Mouse (Mus musculus) inflammation-experienced regulatory T-cells (primary cell): ENCODE data around the gene Ttc39d. TPM values are rescaled to one million over a fixed set of nuclear protein-coding genes. Genes with fewer than 3 reads are reported as not detected.

Source experiments
- polyA plus RNA-seq, 2 experiments: library from polyadenylated mRNA; unstranded; fragments of 100-300 nt; shearing (Covaris generic); gene quantifications; one replicate each; pipeline ENCODE4 v1.2.1; 2017

Ttc39d gene
- polyA plus RNA-seq: not detected

GRCm38 (mm10) chr17:80206671-80207581 is at the start of gene Ttc39d, which contains the start of gene Srsf7:
TSS of gene Ttc39d (plus strand) at chr17:80207460.
TSS of gene Srsf7 (minus strand) at chr17:80207307.

GRCm38 (mm10) chr17:80224326-80225116 is 17.3 kb downstream of the Ttc39d start, which contains the start of gene Gemin6:
TSS of gene Gemin6 (plus strand) at chr17:80224441.

Other genes with a start within 250 kb of the Ttc39d start
- gene Hnrnpll, start 145.1 kb upstream of the Ttc39d start, polyA plus RNA-seq: 100 to 1,000 TPM in 1 of 2 experiments, 10 to 100 TPM in 1; 96.1 to 111 TPM
- 10 to 100 TPM; 30.0 to 55.2 TPM for gene Galm, start 80.0 kb upstream of the Ttc39d start, polyA plus RNA-seq
- gene Srsf7, start 153 bp upstream of the Ttc39d start, polyA plus RNA-seq: 100 to 1,000 TPM; 450 to 635 TPM
- gene Gemin6, start 17.0 kb downstream of the Ttc39d start, polyA plus RNA-seq: 10 to 100 TPM in 1 of 2 experiments, 1 to 10 TPM in 1; 10.0 to 22.7 TPM
- 1 to 10 TPM; 3.0 to 3.9 TPM for gene Morn2, start 82.7 kb downstream of the Ttc39d start, polyA plus RNA-seq
- gene Dhx57, start 83.0 kb downstream of the Ttc39d start, polyA plus RNA-seq: 10 to 100 TPM; 27.1 to 29.8 TPM
- 1 to 10 TPM; 1.3 to 1.4 TPM for gene Arhgef33, start 99.9 kb downstream of the Ttc39d start, polyA plus RNA-seq
- gene Gm10190, start 166.1 kb downstream of the Ttc39d start, polyA plus RNA-seq: not detected